Mouse (Mus musculus) cerebellum, adult 2 months (tissue): ENCODE results near the gene Tnfaip2.

Experiments
- CTCF ChIP-seq: fragments of 200-500 bp; IDR thresholded peaks from 2 replicates; pipeline ENCODE4 v1.5.1; 2011; ENCODE audit warnings: low read depth, mild to moderate bottlenecking, control low read depth, low read length, moderate library complexity, borderline replicate concordance; ENCODE audit not compliant: insufficient read depth
- POLR2A ChIP-seq: fragments of 200-500 bp; IDR thresholded peaks from 2 replicates; pipeline ENCODE4 v1.6.1; 2011; ENCODE audit warnings: low read length, control low read depth, borderline replicate concordance; ENCODE audit not compliant: insufficient read depth

DNA sequence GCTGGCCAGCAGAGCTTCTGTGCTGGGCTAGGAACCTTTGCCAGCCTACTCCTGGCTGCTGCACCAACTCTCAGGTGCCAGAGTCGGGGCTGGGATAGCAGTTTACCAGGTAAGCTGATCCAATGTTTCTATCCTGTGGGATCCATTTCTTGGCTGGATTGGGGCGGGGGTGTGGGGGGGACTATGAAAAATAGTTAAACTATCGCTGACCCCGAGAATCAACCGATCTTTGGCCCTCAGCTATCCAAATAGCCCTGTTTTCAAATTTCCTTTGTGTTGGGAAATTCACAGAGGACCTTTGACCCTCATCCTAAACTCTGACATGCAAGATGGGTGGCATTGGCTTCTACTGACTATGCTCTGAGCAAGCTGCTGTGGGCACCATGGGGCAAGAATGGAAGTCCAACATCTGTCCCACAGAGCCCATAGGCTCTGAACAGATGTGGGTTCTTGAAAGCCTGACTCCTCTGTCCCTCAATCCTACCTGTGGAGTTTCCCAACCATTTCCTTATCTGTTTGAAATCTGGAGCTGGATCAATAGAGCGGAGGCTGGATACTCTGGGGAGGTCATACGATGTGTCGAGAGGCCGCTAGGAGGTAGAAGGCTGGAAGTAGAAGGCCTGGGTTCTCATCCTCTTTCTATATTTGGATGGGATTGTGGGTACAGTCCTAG is 1.4 kb upstream of the Tnfaip2 start:
- no peak for TF ChIP-seq CTCF
- TF ChIP-seq POLR2A = no peak
